Mouse (Mus musculus) heart, postnatal 0 days (tissue): ENCODE results near the gene Stim2.

Experiments used
- CTCF ChIP-seq: IDR thresholded peaks from 2 replicates; pipeline ENCODE4 v1.5.1; 2016; ENCODE audit warnings: antibody characterized with exemption, control low read depth, low read depth
- EP300 ChIP-seq: IDR thresholded peaks from 2 replicates; pipeline ENCODE4 v1.6.1; 2016; ENCODE audit warnings: antibody characterized with exemption, low read depth

- TF ChIP-seq CTCF = no peak
- TF ChIP-seq EP300 = no peak
These were observed 36.3 kb upstream of the Stim2 start for GRCm38 (mm10) chr5:53961830-53962515.
